Mouse (Mus musculus) ovary, postnatal 14 days (tissue): ENCODE data around the gene Mus81.

Experiments used
- DNase-seq: peaks from one replicate; pipeline ENCODE4 v3.0.0; 2022; ENCODE audit warnings: low spot score

Mus81 gene

GRCm38 (mm10) chr19:5468374-5468773 lies 19.8 kb downstream of the Mus81 start, which contains the start of gene Ctsw:
Ctsw (minus strand) TSS chr19:5468507.
- DNase-seq = no peak

GRCm38 (mm10) chr19:5466916-5467500 lies 21.2 kb downstream of the Mus81 start:
- DNase-seq = no peak

- no peak for DNase-seq
Observed at GRCm38 (mm10) chr19:5465037-5465436, 23.2 kb downstream of the Mus81 start.

GRCm38 (mm10) chr19:5463791-5464562 lies 24.2 kb downstream of the Mus81 start:
- DNase-seq = peak; percentile 50

GRCm38 (mm10) chr19:5463212-5463611 lies 25.0 kb downstream of the Mus81 start:
- no peak for DNase-seq

- DNase-seq = peak; percentile 0
Observed at GRCm38 (mm10) chr19:5461411-5461810, 26.8 kb downstream of the Mus81 start.

GRCm38 (mm10) chr19:5460465-5460911 lies 27.7 kb downstream of the Mus81 start, which contains the start of gene Fibp:
Fibp (plus strand) TSS chr19:5460615.
- peak; percentile 87 for DNase-seq

GRCm38 (mm10) chr19:5459896-5460295 lies 28.3 kb downstream of the Mus81 start:
- no peak for DNase-seq

GRCm38 (mm10) chr19:5459019-5459418 lies 29.2 kb downstream of the Mus81 start:
- DNase-seq = no peak

- DNase-seq = no peak
Observed at GRCm38 (mm10) chr19:5457746-5458442, 30.3 kb downstream of the Mus81 start, which contains the start of gene Ccdc85b. Ccdc85b (minus strand) TSS chr19:5457894.

- DNase-seq = peak; percentile 89
Observed at GRCm38 (mm10) chr19:5456922-5457745, 31.1 kb downstream of the Mus81 start.

GRCm38 (mm10) chr19:5456241-5456921 lies 31.8 kb downstream of the Mus81 start:
- no peak for DNase-seq

GRCm38 (mm10) chr19:5455568-5455967 lies 32.6 kb downstream of the Mus81 start:
- no peak for DNase-seq

GRCm38 (mm10) chr19:5455037-5455436 lies 33.2 kb downstream of the Mus81 start:
- DNase-seq = no peak

GRCm38 (mm10) chr19:5451766-5452165 lies 36.4 kb downstream of the Mus81 start:
- no peak for DNase-seq

GRCm38 (mm10) chr19:5449673-5450072 lies 38.5 kb downstream of the Mus81 start:
- no peak for DNase-seq

- DNase-seq = no peak
Observed at GRCm38 (mm10) chr19:5448354-5449150, 39.6 kb downstream of the Mus81 start.

- DNase-seq = peak; percentile 63
Observed at GRCm38 (mm10) chr19:5447515-5448353, 40.5 kb downstream of the Mus81 start, which contains the start of gene Fosl1. Fosl1 (plus strand) TSS chr19:5447547.

GRCm38 (mm10) chr19:5445747-5446146 lies 42.5 kb downstream of the Mus81 start:
- DNase-seq = no peak
